Mouse (Mus musculus): ENCODE data around the gene Dohh. TPM values are rescaled to one million over a fixed set of nuclear protein-coding genes. Genes with fewer than 3 reads are reported as not detected.

Gene Dohh
- polyA plus RNA-seq, 1 experiment = 114 TPM

- H3K36me3 ChIP-seq (replicated peaks; ENCODE audit: low read length) = peaks cover 69% of the 10 kb centered on the region
- peaks cover 100% of the 10 kb centered on the region for H3K4me1 ChIP-seq
- no peaks in the 10 kb centered on the region for H3K9me3 ChIP-seq
- H3K27me3 ChIP-seq (replicated peaks) = no peaks in the 10 kb centered on the region
- 0 out of 2 replicates have a peak, but pooled peaks have one; percentile 22 for TF ChIP-seq FLI1 (IDR thresholded peaks at IDR 0.05; ENCODE audit: low read length)
- TF ChIP-seq GATA1 (IDR thresholded peaks at IDR 0.05; ENCODE audit: borderline replicate concordance, low read length) = no peak
- peak overlapping the region; percentile 92 for H3K4me3 ChIP-seq (replicated peaks)
Observed at GRCm38 (mm10) chr10:81408871-81409291, 24.7 kb downstream of the Dohh start.

DNA sequence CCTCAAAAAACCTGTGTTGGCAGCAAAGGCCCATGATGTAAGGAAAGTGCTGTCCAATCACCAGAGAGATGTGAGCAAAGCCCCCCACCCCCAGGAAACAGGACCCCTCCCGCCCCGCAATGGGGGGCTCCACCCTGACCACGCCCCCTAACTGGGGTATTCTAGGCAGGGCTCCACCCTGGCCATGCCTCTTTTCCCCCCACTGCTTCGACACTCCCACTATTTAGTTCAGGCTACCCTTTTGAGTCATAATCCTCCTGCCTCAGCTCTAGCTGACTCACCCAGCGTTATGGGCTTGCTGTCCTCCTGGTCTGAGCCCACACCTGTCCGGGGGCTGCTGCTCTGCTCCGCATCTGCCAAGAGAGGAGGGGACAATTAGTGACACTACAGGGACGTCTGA is 25.1 kb downstream of the Dohh start:
- Histone ChIP-seq H3K4me3 (replicated peaks) (peak overlapping the region; percentile 92), H3K9me3 (no peaks in the 10 kb centered on the region), H3K27me3 (replicated peaks) (no peaks in the 10 kb centered on the region), H3K36me3 (replicated peaks; ENCODE audit: low read length) (peaks cover 68% of the 10 kb centered on the region), H3K4me1 (peaks cover 100% of the 10 kb centered on the region)
- TF ChIP-seq FLI1 (IDR thresholded peaks at IDR 0.05; ENCODE audit: low read length) = no peak
- TF ChIP-seq GATA1 (IDR thresholded peaks at IDR 0.05; ENCODE audit: borderline replicate concordance, low read length) = no peak

- H3K36me3 ChIP-seq (replicated peaks; ENCODE audit: low read length) = peaks cover 69% of the 10 kb centered on the region
- TF ChIP-seq FLI1 (IDR thresholded peaks at IDR 0.05; ENCODE audit: low read length) = no peak
- no peak for TF ChIP-seq GATA1 (IDR thresholded peaks at IDR 0.05; ENCODE audit: borderline replicate concordance, low read length)
- H3K27me3 ChIP-seq (replicated peaks) = no peaks in the 10 kb centered on the region
- peak overlapping the region; percentile 92 for H3K4me3 ChIP-seq (replicated peaks)
- peaks cover 100% of the 10 kb centered on the region for H3K4me1 ChIP-seq
- no peaks in the 10 kb centered on the region for H3K9me3 ChIP-seq
Observed at GRCm38 (mm10) chr10:81410350-81410749, 26.1 kb downstream of the Dohh start.

DNA sequence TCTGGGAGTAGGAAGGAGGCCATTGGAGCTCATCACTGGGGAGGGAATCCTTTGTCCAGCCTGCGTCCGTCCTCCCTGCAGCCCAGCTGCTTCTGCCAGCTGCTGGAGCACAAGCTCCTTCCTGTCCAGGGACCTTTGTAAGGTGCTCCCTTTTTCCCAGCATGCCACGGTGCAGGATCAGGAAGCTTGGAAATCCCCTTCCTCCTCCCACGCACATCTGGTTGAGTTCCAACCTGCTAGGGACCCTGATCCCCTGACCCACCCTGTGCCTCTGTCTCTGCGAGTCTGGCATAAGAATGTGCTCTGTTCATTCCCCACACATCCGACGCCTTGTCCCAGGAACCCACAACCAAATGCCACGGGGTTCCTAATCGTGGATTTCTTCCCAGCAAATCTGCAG is 26.8 kb downstream of the Dohh start:
- H3K27me3 ChIP-seq (replicated peaks) = no peaks in the 10 kb centered on the region
- H3K4me1 ChIP-seq = peaks cover 100% of the 10 kb centered on the region
- H3K9me3 ChIP-seq = no peaks in the 10 kb centered on the region
- peaks cover 69% of the 10 kb centered on the region for H3K36me3 ChIP-seq (replicated peaks; ENCODE audit: low read length)
- no peak for TF ChIP-seq GATA1 (IDR thresholded peaks at IDR 0.05; ENCODE audit: borderline replicate concordance, low read length)
- no peak for TF ChIP-seq FLI1 (IDR thresholded peaks at IDR 0.05; ENCODE audit: low read length)
- H3K4me3 ChIP-seq (replicated peaks) = peak overlapping the region; percentile 92

- Histone ChIP-seq H3K9me3 (no peaks in the 10 kb centered on the region), H3K4me1 (peaks cover 96% of the 10 kb centered on the region), H3K36me3 (replicated peaks; ENCODE audit: low read length) (peaks cover 67% of the 10 kb centered on the region), H3K27me3 (replicated peaks) (no peaks in the 10 kb centered on the region), H3K4me3 (replicated peaks) (peak overlapping the region; percentile 92)
- TF ChIP-seq GATA1 (IDR thresholded peaks at IDR 0.05; ENCODE audit: borderline replicate concordance, low read length) = no peak
- no peak for TF ChIP-seq FLI1 (IDR thresholded peaks at IDR 0.05; ENCODE audit: low read length)
Observed at GRCm38 (mm10) chr10:81411471-81412400, 27.5 kb downstream of the Dohh start.

DNA sequence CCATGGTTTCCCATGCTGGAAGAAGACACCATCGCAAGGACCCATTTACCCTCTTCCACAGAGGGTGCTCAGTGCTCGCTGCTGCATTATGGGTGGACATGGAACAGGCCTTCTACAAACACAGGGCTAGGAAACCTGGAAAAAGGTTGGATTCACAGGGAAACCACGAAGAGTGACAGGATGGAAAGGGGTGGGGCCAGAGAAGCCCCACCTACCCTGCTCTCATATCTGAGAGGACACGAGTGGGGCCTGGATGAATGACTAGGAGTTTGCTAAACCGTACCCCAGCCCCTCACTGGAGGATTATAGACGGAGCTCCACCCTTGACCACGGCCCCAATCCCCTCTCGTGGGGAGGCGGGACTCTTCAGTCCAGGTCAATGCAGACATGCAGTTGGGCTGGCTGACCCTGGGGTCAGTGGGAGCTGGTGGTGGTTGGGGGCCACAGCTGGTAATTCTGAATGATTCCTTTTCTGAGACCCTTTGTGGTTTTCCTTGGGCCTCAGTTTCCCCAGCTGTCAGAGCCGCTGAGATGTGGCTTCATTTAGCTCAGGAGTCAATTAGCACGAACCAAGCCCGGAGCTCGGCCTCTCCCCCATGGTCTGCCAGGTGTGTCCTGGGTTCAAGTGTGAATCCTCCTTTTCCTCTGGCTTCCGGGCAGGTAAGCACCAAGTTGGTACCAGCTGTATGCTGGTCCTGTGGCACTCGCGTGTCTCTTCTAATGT is 28.5 kb downstream of the Dohh start:
- Histone ChIP-seq H3K36me3 (replicated peaks; ENCODE audit: low read length) (peaks cover 70% of the 10 kb centered on the region), H3K9me3 (no peaks in the 10 kb centered on the region), H3K4me3 (replicated peaks) (no peak overlapping the region), H3K4me1 (peaks cover 96% of the 10 kb centered on the region), H3K27me3 (replicated peaks) (no peaks in the 10 kb centered on the region)
- TF ChIP-seq FLI1 (IDR thresholded peaks at IDR 0.05; ENCODE audit: low read length) = no peak
- no peak for TF ChIP-seq GATA1 (IDR thresholded peaks at IDR 0.05; ENCODE audit: borderline replicate concordance, low read length)

DNA sequence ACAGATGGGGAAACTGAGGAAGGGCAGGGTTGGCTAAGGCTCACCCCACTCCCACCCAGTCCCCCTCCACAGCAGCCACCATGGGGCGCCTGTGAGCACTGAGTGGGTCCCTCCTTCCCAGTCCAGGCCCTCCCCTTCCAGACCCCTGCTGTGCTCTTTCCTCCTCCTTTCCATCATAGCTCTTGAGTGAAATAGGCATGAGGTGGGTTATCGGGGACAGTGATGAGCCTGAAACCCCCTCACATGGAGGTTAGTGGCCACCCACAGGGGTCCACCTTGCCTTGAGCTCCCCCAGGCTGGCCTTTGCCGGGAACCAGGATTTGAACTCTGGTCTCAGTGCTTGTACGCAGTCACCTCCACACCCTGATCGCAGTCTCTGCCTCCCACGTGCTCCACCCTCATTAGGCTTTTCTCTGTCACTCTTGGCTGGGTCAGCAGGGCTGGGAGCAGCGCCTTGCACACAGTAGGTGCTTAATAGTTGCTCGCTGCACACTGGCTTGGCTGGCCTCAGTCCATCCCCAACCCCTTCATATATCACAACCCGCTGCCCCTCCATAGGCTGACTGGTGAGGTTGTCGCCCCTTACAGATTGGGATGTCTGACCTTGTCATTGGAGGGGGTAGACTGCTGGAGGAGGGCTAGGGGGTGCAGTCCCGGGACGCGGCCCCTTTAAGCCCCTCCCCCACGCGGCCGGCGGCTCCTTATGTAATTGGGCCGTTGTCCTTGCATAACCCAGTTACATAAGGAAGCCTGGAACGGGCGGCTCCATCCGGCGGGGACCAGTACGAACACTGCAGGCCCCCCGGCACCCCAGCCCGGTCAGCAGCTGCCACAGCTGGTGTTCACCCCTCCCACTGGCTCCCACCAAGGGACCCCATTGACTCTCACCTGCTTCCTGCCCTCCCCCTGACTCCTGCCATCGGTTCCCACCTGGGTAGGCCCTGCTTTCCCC is 29.4 kb downstream of the Dohh start:
- no peak for TF ChIP-seq GATA1 (IDR thresholded peaks at IDR 0.05; ENCODE audit: borderline replicate concordance, low read length)
- no peak for TF ChIP-seq FLI1 (IDR thresholded peaks at IDR 0.05; ENCODE audit: low read length)
- peak overlapping the region; percentile 80 for H3K4me3 ChIP-seq (replicated peaks)
- peaks cover 70% of the 10 kb centered on the region for H3K36me3 ChIP-seq (replicated peaks; ENCODE audit: low read length)
- peaks cover 95% of the 10 kb centered on the region for H3K4me1 ChIP-seq
- H3K27me3 ChIP-seq (replicated peaks) = no peaks in the 10 kb centered on the region
- no peaks in the 10 kb centered on the region for H3K9me3 ChIP-seq

GRCm38 (mm10) chr10:81414682-81415081 is 30.5 kb downstream of the Dohh start:
- TF ChIP-seq FLI1 (IDR thresholded peaks at IDR 0.05; ENCODE audit: low read length) = no peak
- TF ChIP-seq GATA1 (IDR thresholded peaks at IDR 0.05; ENCODE audit: borderline replicate concordance, low read length) = no peak
- H3K27me3 ChIP-seq (replicated peaks) = no peaks in the 10 kb centered on the region
- H3K4me1 ChIP-seq = peaks cover 95% of the 10 kb centered on the region
- H3K36me3 ChIP-seq (replicated peaks; ENCODE audit: low read length) = peaks cover 81% of the 10 kb centered on the region
- no peaks in the 10 kb centered on the region for H3K9me3 ChIP-seq
- no peak overlapping the region for H3K4me3 ChIP-seq (replicated peaks)

GRCm38 (mm10) chr10:81415146-81415545 is 30.9 kb downstream of the Dohh start:
- Histone ChIP-seq H3K4me3 (replicated peaks) (no peak overlapping the region), H3K4me1 (peaks cover 95% of the 10 kb centered on the region), H3K36me3 (replicated peaks; ENCODE audit: low read length) (peaks cover 86% of the 10 kb centered on the region), H3K9me3 (no peaks in the 10 kb centered on the region), H3K27me3 (replicated peaks) (no peaks in the 10 kb centered on the region)
- no peak for TF ChIP-seq FLI1 (IDR thresholded peaks at IDR 0.05; ENCODE audit: low read length)
- no peak for TF ChIP-seq GATA1 (IDR thresholded peaks at IDR 0.05; ENCODE audit: borderline replicate concordance, low read length)

All from megakaryocyte, embryonic 14.5 days (primary cell).